Mouse (Mus musculus): ENCODE measurements around the gene Akr7a5. TPM values are rescaled to one million over a fixed set of nuclear protein-coding genes. Genes with fewer than 3 reads are reported as not detected.

Gene Akr7a5
- polyA plus RNA-seq (2012; ENCODE audit: insufficient read depth, insufficient read length, missing spikeins), result 48.3 and 52.7 TPM in 2 replicates

DNA sequence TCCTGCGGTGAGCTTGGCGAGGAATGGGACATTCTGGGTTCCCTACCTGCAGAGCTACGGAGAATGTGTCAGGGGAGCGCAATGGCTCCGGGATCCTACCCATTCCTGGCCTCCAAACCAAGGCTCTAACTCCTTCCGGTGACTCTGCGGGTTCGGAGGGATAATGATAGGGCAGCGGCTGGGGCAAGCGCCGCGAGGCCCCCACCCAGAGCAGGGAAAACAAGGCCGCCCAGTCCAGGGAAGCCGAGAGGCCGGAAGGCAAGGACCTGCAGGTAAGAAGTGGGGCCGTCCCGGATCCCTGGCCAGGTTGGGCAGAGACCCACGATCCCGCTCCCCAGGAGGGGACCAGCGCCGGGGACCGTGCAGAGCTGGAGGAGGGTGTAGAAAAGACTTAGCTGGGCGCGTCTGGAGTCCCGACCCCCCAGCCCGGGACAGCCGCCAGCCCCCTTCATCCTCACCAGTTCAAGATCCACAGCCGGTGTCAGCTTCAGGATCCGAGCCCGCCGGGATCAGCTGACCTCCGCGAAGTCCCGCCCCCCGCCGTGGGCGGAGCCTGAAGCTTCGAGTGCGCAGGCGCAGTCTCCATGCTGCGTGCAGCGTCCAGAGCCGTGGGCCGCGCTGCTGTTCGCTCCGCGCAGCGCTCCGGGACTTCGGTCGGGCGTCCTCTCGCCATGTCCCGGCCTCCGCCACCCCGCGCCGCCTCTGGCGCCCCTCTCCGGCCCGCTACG lies at the start of gene Akr7a5, which contains the start of gene Pqlc2:
Gene Akr7a5, plus strand, starts transcription at position 574 of the 728 bp plus-strand sequence.
Gene Pqlc2, minus strand, starts transcription at position 538 of the 728 bp plus-strand sequence.
- Histone ChIP-seq H3K4me3 (ENCODE audit: insufficient read depth, low read depth, low read length) (peak within 1 kb of the TSS; percentile 96), H3K27ac (replicated peaks; ENCODE audit: low read depth, low read length) (0 out of 2 replicates have a peak within 1 kb of the TSS, but pooled peaks have one; percentile 25), H3K4me1 (ENCODE audit: control insufficient read depth, insufficient read depth, insufficient read length, low read length) (peaks cover 10% of the 10 kb centered on the region)

DNA sequence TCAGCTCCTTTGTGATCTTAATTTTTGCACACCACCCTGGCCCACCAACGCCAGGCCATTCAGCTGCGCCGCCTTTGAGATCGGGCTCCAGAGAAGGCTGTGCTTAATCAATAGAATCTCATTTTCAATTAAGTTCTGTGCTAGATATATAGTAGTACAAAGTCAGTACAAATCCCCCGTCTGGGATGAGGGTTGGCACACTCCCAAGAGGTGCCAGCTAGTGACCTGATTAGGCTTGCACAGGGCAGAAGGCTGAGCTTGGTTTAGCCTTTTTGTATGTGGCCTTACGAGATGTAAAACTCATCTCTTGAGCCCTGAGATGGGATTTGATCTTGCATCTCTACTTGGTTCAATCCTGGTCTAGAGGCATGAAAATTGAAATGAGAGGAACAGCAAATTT lies 47.6 kb upstream of the Akr7a5 start:
- H3K4me3 ChIP-seq (ENCODE audit: insufficient read depth, low read depth, low read length), result no peak overlapping the region
- H3K4me1 ChIP-seq (ENCODE audit: control insufficient read depth, insufficient read depth, insufficient read length, low read length), result no peaks in the 10 kb centered on the region
- no peak overlapping the region for H3K27ac ChIP-seq (replicated peaks; ENCODE audit: low read depth, low read length)

DNA sequence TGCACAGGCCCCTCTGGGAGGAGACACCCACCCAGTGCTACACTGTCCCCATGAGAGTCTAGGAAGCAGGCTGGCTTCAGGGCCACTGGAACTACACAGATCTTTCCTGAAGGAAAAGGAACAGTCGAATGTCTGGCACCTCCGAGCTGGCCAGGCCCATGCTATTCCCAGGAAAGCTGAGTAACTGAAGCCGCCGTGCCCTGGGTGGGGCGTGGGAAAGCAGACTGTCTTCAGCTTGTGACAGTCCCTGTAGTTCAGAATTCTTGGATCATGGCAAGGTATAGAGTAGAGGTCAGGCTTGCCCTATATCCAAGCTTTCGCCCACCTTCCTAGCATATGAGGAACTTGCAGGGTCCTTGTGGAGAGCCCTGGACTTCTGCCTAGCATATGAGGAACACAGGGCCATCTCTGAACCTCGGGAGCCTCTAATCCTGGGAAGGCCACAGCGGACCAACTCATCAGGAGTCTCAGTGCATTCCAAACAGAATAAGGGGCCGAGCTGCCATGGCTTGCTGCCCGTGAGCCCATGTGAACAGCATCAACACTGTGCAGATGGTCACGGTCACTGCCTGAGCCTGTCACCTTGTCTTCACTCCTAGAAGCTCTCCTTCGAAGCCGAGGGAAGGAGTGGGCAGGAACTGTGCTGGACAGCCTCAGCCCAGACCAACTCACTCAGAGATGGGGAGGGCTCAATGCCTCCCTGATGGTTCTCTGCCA lies 44.6 kb upstream of the Akr7a5 start:
- Histone ChIP-seq H3K4me1 (ENCODE audit: control insufficient read depth, insufficient read depth, insufficient read length, low read length) (no peaks in the 10 kb centered on the region), H3K4me3 (ENCODE audit: insufficient read depth, low read depth, low read length) (no peak overlapping the region), H3K27ac (replicated peaks; ENCODE audit: low read depth, low read length) (no peak overlapping the region)

DNA sequence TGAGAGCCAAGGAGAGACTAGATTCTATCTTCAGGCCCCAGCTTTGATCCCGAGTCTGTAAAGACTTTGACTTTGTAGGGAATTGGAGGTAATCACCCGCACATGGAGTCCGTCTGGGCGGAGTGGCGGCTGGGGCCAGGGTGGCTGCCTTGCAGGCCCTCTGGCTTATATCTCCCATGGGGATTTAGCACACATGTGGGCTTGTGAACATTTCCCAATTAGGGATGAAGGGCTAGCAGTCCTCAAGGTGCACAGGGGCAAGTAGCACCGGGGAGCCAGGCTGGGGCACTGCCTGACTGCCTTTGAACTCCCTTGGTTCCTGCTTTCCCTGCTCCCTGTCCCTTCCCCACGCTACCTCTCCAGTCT lies 44.1 kb upstream of the Akr7a5 start:
- Histone ChIP-seq H3K4me3 (ENCODE audit: insufficient read depth, low read depth, low read length) (no peak overlapping the region), H3K4me1 (ENCODE audit: control insufficient read depth, insufficient read depth, insufficient read length, low read length) (no peaks in the 10 kb centered on the region), H3K27ac (replicated peaks; ENCODE audit: low read depth, low read length) (no peak overlapping the region)

DNA sequence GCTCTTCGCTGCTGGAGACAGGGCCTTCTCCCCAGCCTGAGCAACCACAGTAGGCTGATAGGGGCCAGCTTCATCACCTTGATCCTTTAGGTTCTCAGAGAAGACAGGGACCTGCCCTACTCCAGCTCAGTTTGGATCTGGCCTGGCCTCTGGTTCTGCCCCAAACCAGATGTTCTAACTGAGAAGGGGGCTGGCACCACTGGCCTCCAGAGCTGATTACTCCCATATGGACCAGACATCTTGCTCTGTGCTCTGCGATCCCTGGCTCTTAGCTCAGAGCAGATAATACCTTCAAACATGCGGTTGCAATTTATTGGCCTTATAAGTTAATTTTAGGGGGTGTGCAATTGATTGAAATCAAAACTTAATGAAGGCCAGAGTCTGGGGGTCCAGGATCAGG lies 43.2 kb upstream of the Akr7a5 start:
- Histone ChIP-seq H3K4me1 (ENCODE audit: control insufficient read depth, insufficient read depth, insufficient read length, low read length) (no peaks in the 10 kb centered on the region), H3K27ac (replicated peaks; ENCODE audit: low read depth, low read length) (no peak overlapping the region), H3K4me3 (ENCODE audit: insufficient read depth, low read depth, low read length) (no peak overlapping the region)

DNA sequence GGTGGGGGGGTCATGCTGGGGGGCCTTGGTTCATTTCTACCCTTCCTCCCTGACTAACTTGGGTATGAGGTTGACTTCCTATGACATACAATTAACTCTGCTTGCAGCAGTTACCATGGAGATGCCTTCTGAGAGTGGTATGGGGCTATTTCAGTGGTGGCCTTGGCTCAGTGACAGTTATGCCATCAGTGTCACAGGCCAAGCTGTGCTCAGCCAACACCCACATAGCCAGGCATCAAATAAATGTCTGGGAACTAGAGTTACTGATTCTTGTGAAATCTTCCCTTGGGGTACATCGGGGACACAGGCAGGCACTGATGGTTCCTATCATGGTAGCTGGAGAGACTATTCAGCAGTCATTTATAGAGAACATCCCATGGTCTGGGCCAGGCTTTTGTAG lies 42.3 kb upstream of the Akr7a5 start:
- Histone ChIP-seq H3K4me3 (ENCODE audit: insufficient read depth, low read depth, low read length) (no peak overlapping the region), H3K4me1 (ENCODE audit: control insufficient read depth, insufficient read depth, insufficient read length, low read length) (no peaks in the 10 kb centered on the region), H3K27ac (replicated peaks; ENCODE audit: low read depth, low read length) (no peak overlapping the region)

DNA sequence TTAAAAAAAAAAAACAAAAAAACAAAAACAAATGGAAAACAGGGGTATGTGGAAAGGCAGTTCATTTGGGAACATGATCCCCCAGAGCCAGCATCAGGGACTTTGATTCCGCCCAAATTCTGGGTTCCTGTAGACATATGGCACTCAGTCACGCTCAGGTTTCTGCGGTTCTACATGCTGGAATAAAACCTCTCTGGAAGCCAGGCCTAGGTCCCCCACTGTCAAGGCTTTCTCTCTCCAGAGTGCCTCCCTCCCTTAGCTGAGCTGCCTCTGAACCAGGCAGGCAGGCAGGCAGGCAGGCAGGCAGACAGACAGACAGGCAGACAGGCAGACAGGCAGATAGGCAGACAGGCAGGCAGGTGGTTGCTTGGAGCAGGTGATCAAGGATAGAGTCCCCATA lies 40.4 kb upstream of the Akr7a5 start:
- H3K4me3 ChIP-seq (ENCODE audit: insufficient read depth, low read depth, low read length), result no peak overlapping the region
- H3K4me1 ChIP-seq (ENCODE audit: control insufficient read depth, insufficient read depth, insufficient read length, low read length), result no peaks in the 10 kb centered on the region
- H3K27ac ChIP-seq (replicated peaks; ENCODE audit: low read depth, low read length), result no peak overlapping the region

DNA sequence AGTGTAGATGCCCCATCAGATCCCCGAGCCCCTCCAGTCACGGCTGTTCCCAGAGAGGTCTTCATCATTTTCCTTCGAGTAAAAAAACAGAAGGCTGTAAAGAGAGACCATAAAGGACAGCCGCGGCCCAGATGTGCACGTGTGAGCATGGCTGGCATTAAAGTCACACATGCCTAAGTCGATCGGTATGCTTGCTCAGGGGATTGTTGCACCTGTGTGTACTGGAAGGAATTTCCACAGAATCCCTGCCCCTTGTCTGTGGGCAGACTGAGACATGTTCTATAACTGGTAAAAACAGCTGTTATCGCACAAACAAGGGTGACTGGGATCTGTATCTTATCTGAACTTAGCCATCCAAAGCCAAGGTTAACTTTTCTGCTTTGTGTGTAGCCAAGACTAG lies 39.0 kb upstream of the Akr7a5 start:
- no peak overlapping the region for H3K27ac ChIP-seq (replicated peaks; ENCODE audit: low read depth, low read length)
- H3K4me3 ChIP-seq (ENCODE audit: insufficient read depth, low read depth, low read length), result no peak overlapping the region

DNA sequence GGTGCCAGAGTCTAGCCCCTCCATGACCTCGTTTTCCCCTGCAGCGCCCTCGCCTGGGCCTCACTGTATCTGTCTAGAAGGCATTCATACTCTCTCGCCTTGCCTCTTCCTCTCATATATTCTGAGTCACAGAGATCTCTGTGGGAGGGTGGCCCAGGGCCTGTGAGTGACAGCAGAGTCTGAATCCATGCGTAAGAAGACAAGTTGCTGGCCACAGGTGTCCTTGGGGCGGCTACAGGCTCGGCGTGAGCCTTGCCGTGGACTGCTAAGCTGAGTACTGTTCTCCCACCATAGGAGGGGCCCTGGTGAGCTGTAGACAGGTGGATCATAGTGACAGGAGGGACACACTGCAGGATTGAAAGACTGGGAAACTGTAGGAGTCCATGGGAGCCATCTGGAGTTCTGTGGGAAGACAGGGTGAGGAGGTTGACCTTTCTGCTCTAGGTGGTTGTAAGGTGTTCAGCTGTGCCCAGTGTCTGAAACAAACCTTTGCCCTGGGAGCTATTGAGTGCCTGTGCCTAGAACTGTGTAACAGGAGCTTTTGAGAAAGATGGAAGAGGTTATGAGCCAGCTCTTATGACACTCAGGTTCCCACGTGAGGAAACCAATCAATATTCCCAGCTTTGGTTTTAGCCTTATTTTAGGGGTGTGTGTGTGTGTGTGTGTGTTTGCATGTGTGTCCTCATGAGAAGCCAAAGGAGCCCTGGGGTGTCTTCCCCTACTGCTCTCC lies 37.4 kb upstream of the Akr7a5 start:
- Histone ChIP-seq H3K4me3 (ENCODE audit: insufficient read depth, low read depth, low read length) (no peak overlapping the region), H3K27ac (replicated peaks; ENCODE audit: low read depth, low read length) (no peak overlapping the region), H3K4me1 (ENCODE audit: control insufficient read depth, insufficient read depth, insufficient read length, low read length) (no peaks in the 10 kb centered on the region)

More for the DNA sequence above, 39.0 kb upstream of the Akr7a5 start:
- H3K4me1 ChIP-seq (ENCODE audit: control insufficient read depth, insufficient read depth, insufficient read length, low read length), result no peaks in the 10 kb centered on the region

DNA sequence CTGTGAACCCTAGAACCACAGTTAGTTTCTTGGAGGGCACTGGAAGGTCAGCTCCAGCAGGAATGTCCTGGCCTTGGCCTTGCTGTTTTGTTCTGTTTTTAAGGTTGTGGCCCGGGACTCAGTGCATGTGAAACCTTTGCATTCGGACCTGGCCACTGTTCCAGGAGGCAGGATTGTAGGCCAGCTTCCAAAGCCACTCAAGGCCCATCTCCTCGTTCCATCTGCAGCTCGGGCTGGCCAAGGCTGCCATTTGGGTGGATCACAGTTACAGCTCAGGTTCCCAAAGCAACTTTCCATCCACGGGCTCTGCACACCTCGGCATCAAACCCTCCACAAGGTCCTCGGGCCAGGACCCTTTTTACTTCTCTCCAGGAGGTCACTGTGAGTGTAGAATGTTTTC lies 36.0 kb upstream of the Akr7a5 start:
- H3K27ac ChIP-seq (replicated peaks; ENCODE audit: low read depth, low read length), result no peak overlapping the region
- H3K4me3 ChIP-seq (ENCODE audit: insufficient read depth, low read depth, low read length), result no peak overlapping the region
- no peaks in the 10 kb centered on the region for H3K4me1 ChIP-seq (ENCODE audit: control insufficient read depth, insufficient read depth, insufficient read length, low read length)

DNA sequence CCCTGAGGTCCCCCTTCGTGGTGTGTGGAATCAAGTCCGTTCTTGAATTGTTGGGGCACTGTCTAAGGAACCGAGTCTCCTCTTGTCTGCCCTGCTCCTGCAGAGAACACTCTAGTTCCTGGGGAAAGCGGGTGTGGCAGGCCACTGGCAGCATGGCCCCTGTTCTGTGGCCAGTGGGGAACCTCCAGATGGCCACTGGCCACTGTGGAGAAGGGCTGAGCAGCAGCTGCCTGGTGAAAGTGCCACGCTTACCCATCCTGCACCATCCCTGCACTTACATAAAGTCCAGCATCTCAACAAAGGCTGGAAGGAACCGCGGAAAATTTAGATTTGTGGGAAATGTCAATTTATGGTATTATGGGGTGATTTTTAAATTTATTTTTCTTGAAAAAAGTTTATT lies 34.1 kb upstream of the Akr7a5 start:
- Histone ChIP-seq H3K4me1 (ENCODE audit: control insufficient read depth, insufficient read depth, insufficient read length, low read length) (no peaks in the 10 kb centered on the region), H3K27ac (replicated peaks; ENCODE audit: low read depth, low read length) (no peak overlapping the region), H3K4me3 (ENCODE audit: insufficient read depth, low read depth, low read length) (no peak overlapping the region)

DNA sequence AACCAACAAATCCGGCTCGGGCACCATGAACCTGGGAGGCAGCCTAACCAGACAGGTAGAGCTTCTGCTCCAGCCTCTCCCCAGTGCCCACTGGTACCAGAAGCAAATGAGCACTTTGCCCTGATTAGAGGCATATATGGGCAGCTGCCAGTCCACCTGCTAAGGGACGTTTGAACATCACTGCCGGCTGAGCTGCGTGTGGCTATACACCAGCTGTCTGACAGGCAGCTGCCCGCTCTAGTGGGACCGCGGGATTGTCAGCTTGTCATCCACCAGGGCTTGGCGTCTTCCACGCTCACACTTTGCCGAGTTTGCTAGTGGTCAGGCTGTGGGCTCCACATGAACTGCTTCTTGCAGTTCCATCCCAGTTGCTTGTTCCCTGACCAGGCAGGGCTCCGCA lies 30.0 kb upstream of the Akr7a5 start:
- H3K4me1 ChIP-seq (ENCODE audit: control insufficient read depth, insufficient read depth, insufficient read length, low read length), result peaks cover 5% of the 10 kb centered on the region
- no peak overlapping the region for H3K27ac ChIP-seq (replicated peaks; ENCODE audit: low read depth, low read length)
- H3K4me3 ChIP-seq (ENCODE audit: insufficient read depth, low read depth, low read length), result no peak overlapping the region

DNA sequence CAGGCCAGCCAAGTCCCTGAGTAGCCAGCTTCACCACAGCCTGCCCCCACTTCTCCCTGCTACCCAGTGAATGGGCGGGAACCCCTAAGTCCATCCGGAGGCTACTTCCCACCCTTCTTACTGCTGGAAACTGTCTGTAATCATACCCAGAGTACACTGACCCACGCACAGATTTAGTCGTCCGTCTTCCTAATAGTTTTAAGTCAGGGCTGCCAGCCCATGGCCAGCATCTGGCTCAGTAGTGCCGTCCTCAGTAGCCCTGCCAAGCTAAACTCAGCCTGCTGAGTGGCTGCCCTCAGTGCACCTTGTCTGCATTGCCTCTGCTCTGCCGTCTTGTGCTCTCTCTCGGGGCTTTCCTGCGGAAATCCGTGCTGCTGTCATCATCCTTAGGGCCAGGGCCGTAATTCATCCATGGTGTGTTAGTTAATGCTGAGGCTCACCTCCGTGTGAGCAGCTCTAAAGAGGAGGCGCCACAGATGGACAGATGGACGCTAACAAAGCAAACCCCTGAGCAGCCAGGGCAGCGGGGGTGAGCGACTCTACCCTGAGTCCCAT lies 28.7 kb upstream of the Akr7a5 start:
- H3K4me3 ChIP-seq (ENCODE audit: insufficient read depth, low read depth, low read length), result no peak overlapping the region
- no peak overlapping the region for H3K27ac ChIP-seq (replicated peaks; ENCODE audit: low read depth, low read length)
- H3K4me1 ChIP-seq (ENCODE audit: control insufficient read depth, insufficient read depth, insufficient read length, low read length), result peaks cover 5% of the 10 kb centered on the region

DNA sequence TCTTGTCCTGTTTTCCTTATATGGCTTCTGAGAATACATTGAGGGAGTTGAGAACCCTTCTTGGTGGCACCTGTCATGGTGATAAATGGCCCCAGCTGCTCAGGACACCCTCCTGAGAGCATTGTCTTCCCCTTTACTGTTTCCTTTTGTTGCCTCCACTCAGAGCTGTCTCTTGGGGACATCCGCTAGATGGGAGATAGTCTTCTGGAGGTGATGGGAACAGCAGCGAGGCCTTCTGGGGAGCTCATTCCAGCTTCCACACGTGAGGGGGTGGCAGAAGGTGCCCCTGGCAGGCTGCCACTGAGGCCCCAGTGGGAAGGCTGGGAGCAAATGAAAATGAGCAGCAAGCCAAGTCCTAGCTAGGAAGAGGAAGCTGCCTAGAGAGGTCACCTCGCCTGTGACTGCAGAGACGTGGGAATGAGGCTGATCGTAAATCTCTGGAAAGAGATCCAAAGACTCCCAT lies 27.6 kb upstream of the Akr7a5 start:
- Histone ChIP-seq H3K4me1 (ENCODE audit: control insufficient read depth, insufficient read depth, insufficient read length, low read length) (peaks cover 5% of the 10 kb centered on the region), H3K4me3 (ENCODE audit: insufficient read depth, low read depth, low read length) (no peak overlapping the region), H3K27ac (replicated peaks; ENCODE audit: low read depth, low read length) (0 out of 2 replicates have a peak overlapping the region, but pooled peaks have one; percentile 33)

DNA sequence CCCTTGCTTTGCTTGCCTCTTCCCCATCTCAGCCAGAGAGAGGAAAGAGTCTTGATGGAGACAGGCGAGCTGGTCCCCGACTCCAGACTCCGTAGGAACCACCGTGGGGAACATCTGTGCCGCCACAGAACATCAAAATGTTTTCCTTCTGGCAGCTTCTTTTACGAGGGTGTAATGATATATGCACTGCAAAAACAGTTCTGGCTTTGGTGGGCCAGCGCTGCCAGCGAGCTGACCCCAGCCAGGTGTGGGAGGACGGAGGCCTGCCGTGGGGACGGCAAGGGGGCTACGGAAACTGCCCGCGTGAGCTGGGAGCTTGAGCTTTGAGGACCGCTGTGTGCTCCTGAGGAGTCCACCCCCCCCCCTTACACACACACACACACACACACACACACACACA lies 25.7 kb upstream of the Akr7a5 start:
- peaks cover 5% of the 10 kb centered on the region for H3K4me1 ChIP-seq (ENCODE audit: control insufficient read depth, insufficient read depth, insufficient read length, low read length)
- H3K4me3 ChIP-seq (ENCODE audit: insufficient read depth, low read depth, low read length), result no peak overlapping the region
- no peak overlapping the region for H3K27ac ChIP-seq (replicated peaks; ENCODE audit: low read depth, low read length)

Data from brown adipose tissue, adult 24 weeks (tissue).